Mouse (Mus musculus) intestine, embryonic 14.5 days (tissue): ENCODE results near the gene Slc22a3. TPM values are rescaled to one million over a fixed set of nuclear protein-coding genes. Genes with fewer than 3 reads are reported as not detected.

Source experiments
- ATAC-seq: fragments of 200-750 bp; cut with Nextera tagmentation; replicated peaks from 2 replicates; pipeline ENCODE4 v1.8.0; 2017; ENCODE audit warnings: low read depth, moderate number of reproducible peaks, moderate TSS enrichment, moderate library complexity; ENCODE audit not compliant: low FRiP score, low TSS enrichment
- DNase-seq: peaks from one replicate; pipeline ENCODE4 v3.0.0-alpha.2; 2018; ENCODE audit warnings: low spot score
- H3K27ac ChIP-seq: fragments of 300-500 bp; sonication (generic); 2 replicates; pipeline ENCODE4 v1.5.1; 2014; ENCODE audit warnings: low read depth, mild to moderate bottlenecking, control low read depth
- H3K27me3 ChIP-seq: fragments of 300-500 bp; sonication (generic); replicated peaks from 2 replicates; pipeline ENCODE4 v1.6.1; 2014; ENCODE audit warnings: low read length, control low read depth; ENCODE audit not compliant: control insufficient read depth, insufficient read depth
- H3K36me3 ChIP-seq: fragments of 300-500 bp; sonication (generic); 2 replicates; pipeline ENCODE4 v1.6.1; 2014; ENCODE audit warnings: low read length, control low read depth; ENCODE audit not compliant: control insufficient read depth, insufficient read depth
- H3K4me1 ChIP-seq: fragments of 300-500 bp; sonication (generic); replicated peaks from 2 replicates; pipeline ENCODE4 v1.6.1; 2014; ENCODE audit warnings: low read length, control low read depth, mixed read lengths; ENCODE audit not compliant: control insufficient read depth, insufficient read depth
- H3K4me2 ChIP-seq: fragments of 300-500 bp; sonication (generic); 2 replicates; pipeline ENCODE4 v1.6.1; 2014; ENCODE audit warnings: low read length
- H3K4me3 ChIP-seq: fragments of 300-500 bp; sonication (generic); 2 replicates; pipeline ENCODE4 v1.5.1; 2014; ENCODE audit warnings: low read depth, low read length, control low read depth, mixed read lengths
- H3K9ac ChIP-seq: fragments of 300-500 bp; sonication (generic); 2 replicates; pipeline ENCODE4 v1.6.1; 2014; ENCODE audit warnings: mild to moderate bottlenecking, low read length
- H3K9me3 ChIP-seq: fragments of 300-500 bp; sonication (generic); 2 replicates; pipeline ENCODE4 v1.6.1; 2016; ENCODE audit warnings: low read length, control low read depth; ENCODE audit not compliant: control insufficient read depth
- WGBS: fragments of 180-500 bp; shearing (Covaris S2); extraction: QIAGEN DNeasy Blood & Tissue Kit; methylation state at CpG from one replicate; pipeline ENCODE4 v1.1.7; 2014; 5-methylcytosine and 5-hydroxymethylcytosine counted together
- polyA plus RNA-seq: library from polyadenylated mRNA; unstranded; fragments of >200 nt; fragmentation: Nextera tagmentation; extraction: Ambion mirVana; gene quantifications from 2 replicates; pipeline ENCODE4 v1.2.1, GENCODE M21; 2014

Gene Slc22a3
- polyA plus RNA-seq, 1 experiment from 2014 or later, result 0.39 TPM

GRCm38 (mm10) chr17:12381579-12381978, 125.9 kb downstream of the Slc22a3 start:
- H3K4me1 ChIP-seq, result 0 out of 2 replicates have a peak, but pooled peaks cover 4% of the 10 kb centered on the region
- H3K27me3 ChIP-seq, result no peaks in the 10 kb centered on the region
- no peak for DNase-seq
- H3K27ac ChIP-seq, result no peak overlapping the region
- WGBS, result 52% methylated on average over 2 of the region's 2 CpGs
- H3K36me3 ChIP-seq, result no peaks in the 10 kb centered on the region
- no peak overlapping the region for H3K9ac ChIP-seq
- no peak for ATAC-seq
- H3K4me2 ChIP-seq, result no peak overlapping the region
- no peaks in the 10 kb centered on the region for H3K9me3 ChIP-seq
- H3K4me3 ChIP-seq, result no peak overlapping the region

DNA sequence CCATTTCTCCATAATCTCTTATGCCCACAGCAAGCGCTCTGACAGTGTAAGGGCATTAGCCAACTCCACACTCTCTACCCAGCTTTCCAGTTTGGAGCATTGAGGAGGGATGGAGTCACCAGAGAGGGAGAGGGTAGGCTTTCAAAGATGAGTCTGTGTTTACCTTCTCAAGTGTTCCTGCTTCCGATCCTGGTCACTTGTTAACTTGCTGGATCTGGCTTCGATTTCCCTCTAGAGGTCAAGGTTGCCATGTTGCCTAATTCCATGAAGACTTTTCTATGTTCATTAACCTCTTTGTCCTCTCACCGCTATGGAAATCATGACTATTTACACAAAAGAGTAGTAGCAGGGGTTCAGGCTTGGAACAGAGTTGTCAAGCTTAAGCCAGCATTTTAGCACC, 127.2 kb downstream of the Slc22a3 start:
- no peak overlapping the region for H3K4me2 ChIP-seq
- no peak overlapping the region for H3K9ac ChIP-seq
- H3K9me3 ChIP-seq, result no peaks in the 10 kb centered on the region
- H3K4me3 ChIP-seq, result no peak overlapping the region
- ATAC-seq (no peak), DNase-seq (no peak)
- 0 out of 2 replicates have a peak, but pooled peaks cover 4% of the 10 kb centered on the region for H3K4me1 ChIP-seq
- no peak overlapping the region for H3K27ac ChIP-seq
- H3K27me3 ChIP-seq, result no peaks in the 10 kb centered on the region
- WGBS, result 77% methylated on average over 4 of the region's 4 CpGs
- H3K36me3 ChIP-seq, result no peaks in the 10 kb centered on the region

DNA sequence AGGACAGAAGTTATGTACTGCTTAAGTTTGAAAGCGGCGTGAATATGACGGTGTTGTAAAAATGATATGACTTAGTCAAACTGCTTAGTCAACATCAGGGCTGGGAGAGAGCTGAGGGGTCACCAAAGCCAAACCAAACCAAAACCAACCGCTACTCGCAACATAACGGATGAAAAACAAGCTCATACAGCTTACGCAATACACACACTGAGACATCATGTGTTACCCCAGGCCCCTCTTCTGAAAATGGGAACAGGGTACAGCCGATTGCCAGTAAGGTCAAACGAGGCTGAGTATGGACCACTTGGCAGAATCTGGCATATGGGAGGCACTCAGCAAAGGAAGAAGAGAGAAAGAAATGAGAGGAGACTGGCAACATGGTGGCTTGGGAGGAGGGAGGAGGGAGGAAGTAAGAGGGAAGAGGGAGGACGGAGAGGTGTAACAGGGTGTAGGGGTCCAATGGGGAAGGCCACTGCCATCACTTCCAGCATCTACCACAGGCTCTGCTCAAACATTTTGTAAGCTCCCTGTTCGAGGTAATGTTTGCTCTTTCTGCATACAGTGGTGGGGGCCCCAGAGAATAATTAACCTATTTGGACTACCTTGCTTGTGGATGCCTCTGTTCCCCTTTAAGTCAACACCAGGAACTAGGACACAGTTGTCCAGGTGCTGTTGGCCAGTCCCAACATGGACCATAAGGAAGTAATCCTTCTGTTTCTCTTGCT, 129.4 kb downstream of the Slc22a3 start, which contains the start of gene Plg:
Gene Plg, plus strand, starts transcription at position 628 of the 725 bp plus-strand sequence.
- no peak within 1 kb of the TSS for H3K4me3 ChIP-seq
- H3K4me1 ChIP-seq, result peaks cover 8% of the 10 kb centered on the region; the same call in 1 of the 2 replicates
- no peaks in the 10 kb centered on the region for H3K36me3 ChIP-seq
- 82% methylated on average over 11 of the region's 11 CpGs for WGBS
- no peak within 1 kb of the TSS for H3K4me2 ChIP-seq
- no peak within 1 kb of the TSS for H3K27ac ChIP-seq
- H3K27me3 ChIP-seq, result no peaks in the 10 kb centered on the region
- no peak for ATAC-seq
- no peak within 1 kb of the TSS for H3K9ac ChIP-seq
- no peaks in the 10 kb centered on the region for H3K9me3 ChIP-seq
- no peak for DNase-seq

DNA sequence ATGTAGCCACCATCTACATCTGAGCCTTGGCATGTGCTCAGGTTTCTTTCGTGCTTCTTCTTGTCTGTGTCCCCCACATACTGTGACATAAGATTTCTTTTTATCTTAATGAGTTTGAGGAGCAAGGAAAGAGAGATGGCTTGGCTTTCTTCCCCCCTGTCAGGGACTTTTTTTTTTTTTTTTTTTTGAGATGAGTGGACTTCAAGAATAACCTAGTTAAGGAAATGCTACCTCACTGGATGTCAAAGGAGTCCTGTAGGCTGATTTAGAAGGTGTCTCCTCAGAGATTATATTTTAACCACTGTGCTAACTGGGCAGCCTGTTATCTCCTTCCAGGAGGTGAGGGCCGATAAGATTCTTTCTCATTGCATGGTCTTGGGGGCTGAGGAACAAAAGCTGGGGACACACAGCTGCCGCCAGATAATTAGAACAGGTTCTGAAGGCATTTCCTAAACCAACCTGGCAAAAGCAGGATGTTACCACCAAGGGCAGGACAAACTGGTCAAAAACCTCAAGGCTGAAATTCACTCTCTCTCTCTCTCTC, 133.8 kb downstream of the Slc22a3 start:
- no peak for DNase-seq
- Histone ChIP-seq H3K27me3 (no peaks in the 10 kb centered on the region), H3K4me3 (no peak overlapping the region), H3K36me3 (no peaks in the 10 kb centered on the region), H3K4me1 (peaks cover 11% of the 10 kb centered on the region; the same call in 1 of the 2 replicates), H3K9ac (no peak overlapping the region), H3K4me2 (no peak overlapping the region), H3K27ac (no peak overlapping the region), H3K9me3 (no peaks in the 10 kb centered on the region)
- ATAC-seq, result no peak
- 59% methylated on average over 3 of the region's 3 CpGs for WGBS

- no peaks in the 10 kb centered on the region for H3K27me3 ChIP-seq
- H3K36me3 ChIP-seq, result no peaks in the 10 kb centered on the region
- H3K4me1 ChIP-seq, result peaks cover 11% of the 10 kb centered on the region; the same call in 1 of the 2 replicates
- no peaks in the 10 kb centered on the region for H3K9me3 ChIP-seq
- H3K4me3 ChIP-seq, result no peak overlapping the region
- H3K9ac ChIP-seq, result no peak overlapping the region
- WGBS, result 18% methylated on average over 4 of the region's 4 CpGs
- no peak overlapping the region for H3K27ac ChIP-seq
- ATAC-seq (no peak), DNase-seq (peak; percentile 77)
- H3K4me2 ChIP-seq, result no peak overlapping the region
These were observed 135.5 kb downstream of the Slc22a3 start for GRCm38 (mm10) chr17:12372021-12372420.

- DNase-seq, result peak; percentile 75
- 41% methylated on average over 10 of the region's 10 CpGs for WGBS
These were observed 136.1 kb downstream of the Slc22a3 start for GRCm38 (mm10) chr17:12371310-12371925.

GRCm38 (mm10) chr17:12370289-12370688, 137.2 kb downstream of the Slc22a3 start:
- H3K9ac ChIP-seq, result no peak overlapping the region
- H3K4me3 ChIP-seq, result no peak overlapping the region
- no peak overlapping the region for H3K27ac ChIP-seq
- no peak for DNase-seq
- no peak overlapping the region for H3K4me2 ChIP-seq
- ATAC-seq, result peak; percentile 52; the same call in 1 of the 2 replicates
- 69% methylated on average over 4 of the region's 4 CpGs for WGBS
- no peaks in the 10 kb centered on the region for H3K27me3 ChIP-seq
- H3K9me3 ChIP-seq, result no peaks in the 10 kb centered on the region
- no peaks in the 10 kb centered on the region for H3K36me3 ChIP-seq
- H3K4me1 ChIP-seq, result peaks cover 11% of the 10 kb centered on the region; the same call in 1 of the 2 replicates

More at GRCm38 (mm10) chr17:12371310-12371925, 136.1 kb downstream of the Slc22a3 start:
- Histone ChIP-seq H3K36me3 (no peaks in the 10 kb centered on the region), H3K9ac (no peak overlapping the region), H3K27me3 (no peaks in the 10 kb centered on the region), H3K9me3 (no peaks in the 10 kb centered on the region), H3K4me1 (peaks cover 11% of the 10 kb centered on the region; the same call in 1 of the 2 replicates), H3K27ac (no peak overlapping the region), H3K4me3 (no peak overlapping the region), H3K4me2 (no peak overlapping the region)
- no peak for ATAC-seq

DNA sequence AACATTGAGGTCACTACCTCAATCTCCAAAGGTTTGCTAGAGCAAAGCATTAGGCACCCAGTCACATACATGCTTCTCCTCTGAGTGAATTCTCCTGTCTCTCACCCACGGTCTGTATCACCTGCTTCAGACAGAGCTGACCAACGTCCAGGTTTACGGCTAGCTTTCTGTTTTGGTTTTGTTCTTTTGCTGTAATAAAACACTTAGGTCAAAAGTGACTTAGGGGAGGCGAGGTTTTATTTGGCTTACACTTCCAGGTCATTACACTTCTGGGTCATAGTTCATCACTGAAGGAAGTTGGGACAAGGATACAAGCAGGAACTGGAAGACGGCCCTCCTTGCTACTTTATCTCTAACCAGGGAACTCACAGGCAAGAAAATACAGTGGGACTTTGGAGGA, 138.1 kb downstream of the Slc22a3 start:
- Histone ChIP-seq H3K4me1 (peaks cover 7% of the 10 kb centered on the region; the same call in 1 of the 2 replicates), H3K9ac (no peak overlapping the region), H3K36me3 (no peaks in the 10 kb centered on the region), H3K9me3 (no peaks in the 10 kb centered on the region), H3K4me3 (no peak overlapping the region), H3K27ac (no peak overlapping the region), H3K4me2 (no peak overlapping the region), H3K27me3 (no peaks in the 10 kb centered on the region)
- 35% methylated on average over 5 of the region's 5 CpGs for WGBS
- DNase-seq (no peak), ATAC-seq (no peak)
